Mouse (Mus musculus): Measurements from ENCODE around the gene Jazf1. TPM values are rescaled to one million over a fixed set of nuclear protein-coding genes. Genes with fewer than 3 reads are reported as not detected.

Jazf1 gene
- polyA plus RNA-seq (2015; fragmentation: Nextera tagmentation; extraction: Ambion mirVana) = 3.2 and 3.7 TPM in 2 replicates

DNA sequence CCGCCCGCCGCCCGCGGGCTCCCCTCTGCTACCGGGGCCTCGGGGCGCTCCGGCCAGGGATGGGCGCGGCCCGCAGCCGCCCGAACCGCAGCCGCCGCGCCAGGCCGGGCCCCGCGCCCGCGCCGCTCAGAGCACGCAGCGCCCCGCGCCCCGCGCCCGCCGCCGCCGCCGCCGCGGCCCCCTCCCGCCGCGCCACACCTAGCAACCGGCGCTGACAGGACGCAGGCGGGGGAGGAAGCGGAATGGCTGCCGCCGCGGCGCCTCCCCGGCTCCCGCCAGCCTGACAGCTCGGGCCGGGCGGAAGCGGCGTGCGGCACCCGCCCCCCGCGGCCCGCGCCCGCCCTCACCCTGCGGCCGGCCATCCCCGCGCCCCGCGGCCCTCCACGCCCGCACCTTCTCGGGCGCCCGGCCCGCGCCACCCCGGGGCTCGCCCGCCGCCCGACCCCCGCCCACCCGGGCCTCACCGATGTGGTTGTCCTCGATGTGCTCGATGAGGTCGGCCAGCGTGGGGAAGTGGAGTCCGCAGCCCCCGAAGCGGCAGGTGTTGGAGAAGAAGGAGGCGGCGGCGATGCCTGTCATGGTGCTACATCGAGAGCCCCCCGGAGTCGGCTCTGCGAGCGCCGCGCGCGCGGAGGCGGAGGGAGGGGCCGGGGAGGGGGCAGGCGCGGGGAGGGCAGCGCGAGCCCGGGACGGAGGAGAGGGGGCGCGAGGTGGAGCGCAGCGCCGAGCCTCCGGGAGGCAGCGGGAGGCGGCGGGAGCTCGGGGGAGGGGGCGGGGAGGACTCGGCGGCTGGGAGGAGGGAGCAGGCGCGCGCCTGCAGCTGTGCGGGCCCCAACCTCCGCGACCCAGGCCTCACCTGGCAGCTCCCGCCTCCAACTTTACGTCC, at the start of gene Jazf1:
Jazf1 (minus strand) TSS at position 643 of the 886 bp plus-strand sequence.
- DNase-seq (ENCODE audit: low spot score) = peak; percentile 36
- 1% methylated on average over 96 of the region's 133 CpGs for WGBS
- peak; percentile 72 for ATAC-seq (replicated peaks; ENCODE audit: low FRiP score, low read depth)

DNA sequence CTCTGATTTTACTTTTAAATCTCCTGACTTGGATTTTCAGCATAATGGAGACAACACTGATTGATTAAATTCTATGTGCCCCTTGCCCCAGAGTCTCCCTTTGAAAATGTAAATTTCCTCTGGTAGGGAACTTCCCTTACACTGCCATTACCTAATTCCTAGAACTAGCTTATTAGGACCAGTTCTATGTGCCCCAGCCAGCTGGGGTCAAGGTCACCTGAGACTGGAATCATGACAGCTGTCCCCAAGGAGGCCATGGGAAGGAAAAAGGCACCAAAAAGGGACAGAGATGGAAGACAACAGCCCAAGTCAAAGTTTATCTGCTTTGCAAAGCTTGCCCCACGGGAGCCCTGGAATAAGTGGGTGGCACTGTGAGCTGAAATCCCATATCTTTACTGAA, 49.4 kb upstream of the Jazf1 start:
- Histone ChIP-seq H3K4me2 (ENCODE audit: low read length) (no peak overlapping the region), H3K9ac (ENCODE audit: low read depth, low read length) (no peak overlapping the region), H3K4me1 (replicated peaks; ENCODE audit: insufficient read depth, low read length) (no peaks in the 10 kb centered on the region), H3K9me3 (replicated peaks; ENCODE audit: low read length) (no peaks in the 10 kb centered on the region), H3K27me3 (ENCODE audit: insufficient read depth, low read length) (no peaks in the 10 kb centered on the region), H3K36me3 (ENCODE audit: insufficient read depth, low read length) (no peaks in the 10 kb centered on the region), H3K4me3 (replicated peaks; ENCODE audit: low read depth, low read length) (no peak overlapping the region), H3K27ac (no peak overlapping the region)
- ATAC-seq (replicated peaks; ENCODE audit: low FRiP score, low read depth) (no peak), DNase-seq (ENCODE audit: low spot score) (no peak)
- no peak for TF ChIP-seq CTCF (IDR thresholded peaks at IDR 0.05; ENCODE audit: low read depth)
- WGBS = 67% methylated on average over 1 of the region's 1 CpGs

More for the DNA sequence above, at the start of gene Jazf1:
- H3K4me3 ChIP-seq (replicated peaks; ENCODE audit: low read depth, low read length) = peak within 1 kb of the TSS; percentile 85
- no peaks in the 10 kb centered on the region for H3K27me3 ChIP-seq (ENCODE audit: insufficient read depth, low read length)
- no peak within 1 kb of the TSS for H3K27ac ChIP-seq
- H3K36me3 ChIP-seq (ENCODE audit: insufficient read depth, low read length) = no peaks in the 10 kb centered on the region
- TF ChIP-seq CTCF (IDR thresholded peaks at IDR 0.05; ENCODE audit: low read depth) = no peak
- H3K4me2 ChIP-seq (ENCODE audit: low read length) = peak within 1 kb of the TSS; percentile 96
- no peaks in the 10 kb centered on the region for H3K4me1 ChIP-seq (replicated peaks; ENCODE audit: insufficient read depth, low read length)
- H3K9me3 ChIP-seq (replicated peaks; ENCODE audit: low read length) = no peaks in the 10 kb centered on the region
- H3K9ac ChIP-seq (ENCODE audit: low read depth, low read length) = peak within 1 kb of the TSS; percentile 69

DNA sequence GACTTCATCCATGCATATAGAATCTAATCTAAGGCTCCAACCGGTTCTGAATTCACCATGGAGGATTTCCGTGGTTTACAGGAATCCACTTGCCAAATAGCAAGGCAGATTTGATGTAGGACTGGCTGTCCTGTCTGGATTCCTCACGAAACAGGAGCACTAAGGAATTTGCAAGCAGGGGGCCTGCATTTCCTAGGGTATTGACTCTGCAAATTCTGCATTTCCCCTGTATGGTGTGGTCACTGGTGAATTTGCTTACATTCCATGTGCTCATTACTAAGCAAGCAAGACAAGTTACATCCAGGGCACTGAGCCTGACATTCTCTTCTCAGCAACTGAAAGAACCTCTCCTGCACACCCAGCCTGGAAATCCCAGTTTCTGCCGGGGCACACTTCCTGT, 18.4 kb upstream of the Jazf1 start:
- H3K9ac ChIP-seq (ENCODE audit: low read depth, low read length) = no peak overlapping the region
- WGBS = 45% methylated on average over 4 of the region's 4 CpGs
- no peaks in the 10 kb centered on the region for H3K27me3 ChIP-seq (ENCODE audit: insufficient read depth, low read length)
- H3K4me2 ChIP-seq (ENCODE audit: low read length) = no peak overlapping the region
- no peak for TF ChIP-seq CTCF (IDR thresholded peaks at IDR 0.05; ENCODE audit: low read depth)
- H3K9me3 ChIP-seq (replicated peaks; ENCODE audit: low read length) = no peaks in the 10 kb centered on the region
- no peak for DNase-seq (ENCODE audit: low spot score)
- H3K36me3 ChIP-seq (ENCODE audit: insufficient read depth, low read length) = no peaks in the 10 kb centered on the region
- ATAC-seq (replicated peaks; ENCODE audit: low FRiP score, low read depth) = no peak
- H3K4me3 ChIP-seq (replicated peaks; ENCODE audit: low read depth, low read length) = no peak overlapping the region
- no peak overlapping the region for H3K27ac ChIP-seq
- H3K4me1 ChIP-seq (replicated peaks; ENCODE audit: insufficient read depth, low read length) = no peaks in the 10 kb centered on the region

DNA sequence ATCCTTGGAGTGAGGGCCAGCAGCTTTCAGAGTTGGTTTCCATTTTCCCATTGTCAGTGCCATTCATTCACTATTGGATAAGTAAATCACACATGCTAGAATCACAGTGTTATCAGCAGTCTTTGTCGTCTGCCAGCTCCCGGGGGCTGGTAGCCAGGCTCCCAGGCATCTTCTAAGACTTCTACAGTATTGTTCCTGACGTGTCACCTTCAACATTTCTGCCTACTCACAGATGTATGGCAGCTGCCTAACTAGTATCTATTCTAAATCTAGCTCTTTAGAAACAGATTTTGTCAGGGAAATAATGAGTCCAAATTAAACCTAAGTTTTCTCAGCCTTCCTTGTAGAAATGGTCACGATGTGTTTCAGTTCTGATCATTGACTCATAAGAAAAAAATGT, 12.8 kb upstream of the Jazf1 start:
- no peaks in the 10 kb centered on the region for H3K36me3 ChIP-seq (ENCODE audit: insufficient read depth, low read length)
- ATAC-seq (replicated peaks; ENCODE audit: low FRiP score, low read depth) = no peak
- no peaks in the 10 kb centered on the region for H3K4me1 ChIP-seq (replicated peaks; ENCODE audit: insufficient read depth, low read length)
- WGBS = 83% methylated on average over 4 of the region's 4 CpGs
- H3K27ac ChIP-seq = no peak overlapping the region
- no peak overlapping the region for H3K9ac ChIP-seq (ENCODE audit: low read depth, low read length)
- no peak for TF ChIP-seq CTCF (IDR thresholded peaks at IDR 0.05; ENCODE audit: low read depth)
- H3K4me2 ChIP-seq (ENCODE audit: low read length) = no peak overlapping the region
- no peak for DNase-seq (ENCODE audit: low spot score)
- H3K4me3 ChIP-seq (replicated peaks; ENCODE audit: low read depth, low read length) = no peak overlapping the region
- H3K27me3 ChIP-seq (ENCODE audit: insufficient read depth, low read length) = no peaks in the 10 kb centered on the region
- H3K9me3 ChIP-seq (replicated peaks; ENCODE audit: low read length) = no peaks in the 10 kb centered on the region

DNA sequence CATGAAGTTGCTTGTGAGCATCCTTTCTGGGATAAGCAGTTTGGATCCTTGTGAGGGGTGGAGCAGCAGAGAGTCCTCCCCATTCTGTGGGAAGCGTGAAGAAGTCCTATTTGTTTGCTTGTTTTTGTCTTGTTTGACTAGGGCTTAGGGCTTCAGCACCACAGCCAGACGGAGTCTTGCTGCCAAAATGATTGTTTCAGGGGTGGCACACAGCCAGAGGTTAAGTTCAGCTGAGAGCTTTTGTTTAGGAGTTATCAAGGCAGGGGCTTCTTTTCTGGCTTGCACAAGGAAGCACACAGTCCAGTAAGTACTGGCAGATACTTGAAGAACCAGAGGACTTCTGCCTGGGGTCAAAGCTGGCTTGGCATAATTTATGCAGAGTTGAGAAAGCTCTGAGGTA, 10.2 kb upstream of the Jazf1 start:
- DNase-seq (ENCODE audit: low spot score) = no peak
- 44% methylated on average over 2 of the region's 2 CpGs for WGBS
- no peaks in the 10 kb centered on the region for H3K36me3 ChIP-seq (ENCODE audit: insufficient read depth, low read length)

DNA sequence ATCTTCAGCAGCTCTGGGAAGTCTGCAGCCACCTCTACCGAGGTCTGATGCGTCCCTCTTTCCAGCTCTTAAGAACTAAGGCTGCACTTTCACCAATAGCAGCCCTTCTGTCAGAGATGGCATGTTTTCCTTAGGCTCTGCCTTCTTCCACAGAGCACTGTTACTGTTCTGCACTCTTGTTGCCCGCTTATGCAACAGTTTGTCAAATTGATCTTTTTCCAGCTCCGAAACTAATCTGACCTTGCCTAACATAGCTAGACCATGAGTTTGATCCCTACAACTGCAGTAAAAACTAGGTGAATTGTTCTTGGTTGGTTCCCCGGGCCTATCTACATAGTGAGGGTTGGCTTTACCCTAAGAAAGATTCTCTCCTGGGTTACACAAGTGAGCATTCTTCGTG, 3.3 kb upstream of the Jazf1 start:
- 84% methylated on average over 6 of the region's 6 CpGs for WGBS
- Histone ChIP-seq H3K27ac (no peak overlapping the region), H3K4me2 (ENCODE audit: low read length) (no peak overlapping the region), H3K36me3 (ENCODE audit: insufficient read depth, low read length) (no peaks in the 10 kb centered on the region), H3K9me3 (replicated peaks; ENCODE audit: low read length) (no peaks in the 10 kb centered on the region), H3K4me3 (replicated peaks; ENCODE audit: low read depth, low read length) (no peak overlapping the region), H3K9ac (ENCODE audit: low read depth, low read length) (no peak overlapping the region), H3K27me3 (ENCODE audit: insufficient read depth, low read length) (no peaks in the 10 kb centered on the region), H3K4me1 (replicated peaks; ENCODE audit: insufficient read depth, low read length) (no peaks in the 10 kb centered on the region)
- DNase-seq (ENCODE audit: low spot score) (no peak), ATAC-seq (replicated peaks; ENCODE audit: low FRiP score, low read depth) (no peak)
- no peak for TF ChIP-seq CTCF (IDR thresholded peaks at IDR 0.05; ENCODE audit: low read depth)

More for the DNA sequence above, 10.2 kb upstream of the Jazf1 start:
- no peak overlapping the region for H3K9ac ChIP-seq (ENCODE audit: low read depth, low read length)
- ATAC-seq (replicated peaks; ENCODE audit: low FRiP score, low read depth) = no peak
- no peaks in the 10 kb centered on the region for H3K27me3 ChIP-seq (ENCODE audit: insufficient read depth, low read length)
- H3K4me1 ChIP-seq (replicated peaks; ENCODE audit: insufficient read depth, low read length) = no peaks in the 10 kb centered on the region
- no peak overlapping the region for H3K4me2 ChIP-seq (ENCODE audit: low read length)
- no peak overlapping the region for H3K4me3 ChIP-seq (replicated peaks; ENCODE audit: low read depth, low read length)
- no peak overlapping the region for H3K27ac ChIP-seq
- no peak for TF ChIP-seq CTCF (IDR thresholded peaks at IDR 0.05; ENCODE audit: low read depth)
- no peaks in the 10 kb centered on the region for H3K9me3 ChIP-seq (replicated peaks; ENCODE audit: low read length)

Data from kidney, postnatal 0 days (tissue).